Mouse (Mus musculus): ENCODE measurements around the gene Ubxn10. TPM values are rescaled to one million over a fixed set of nuclear protein-coding genes. Genes with fewer than 3 reads are reported as not detected.

Gene Ubxn10
- polyA plus RNA-seq, 1 experiment from 2014 or later, result 1.6 TPM

- H3K4me1 ChIP-seq (replicated peaks; ENCODE audit: control insufficient read depth, insufficient read depth, low read length), result peaks cover 4% of the 10 kb centered on the region
- no peaks in the 10 kb centered on the region for H3K36me3 ChIP-seq (ENCODE audit: control insufficient read depth, insufficient read depth, low read length)
- ATAC-seq (replicated peaks; ENCODE audit: low FRiP score) (no peak; the same call in 1 of the 2 replicates), DNase-seq (ENCODE audit: low spot score) (no peak)
- no peaks in the 10 kb centered on the region for H3K9me3 ChIP-seq (ENCODE audit: control insufficient read depth, low read length)
- H3K9ac ChIP-seq (ENCODE audit: low read length), result peak within 1 kb of the TSS; percentile 28
- H3K27me3 ChIP-seq (ENCODE audit: control insufficient read depth, insufficient read depth, low read length), result no peaks in the 10 kb centered on the region
- 58% methylated on average over 18 of the region's 18 CpGs for WGBS
- H3K4me3 ChIP-seq (ENCODE audit: low read depth, low read length), result peak within 1 kb of the TSS; percentile 13; the same call in 1 of the 2 replicates
- H3K27ac ChIP-seq (ENCODE audit: low read depth, low read length), result no peak within 1 kb of the TSS
- H3K4me2 ChIP-seq (ENCODE audit: low read depth, low read length, severe bottlenecking), result peak within 1 kb of the TSS; percentile 47
Observed at GRCm38 (mm10) chr4:138724354-138725126, 12.4 kb downstream of the Ubxn10 start, which contains the start of gene Pla2g2c. TSS of gene Pla2g2c (plus strand) at chr4:138724792.

GRCm38 (mm10) chr4:138723493-138724281 lies 13.3 kb downstream of the Ubxn10 start:
- no peak for DNase-seq (ENCODE audit: low spot score)
- Histone ChIP-seq H3K36me3 (ENCODE audit: control insufficient read depth, insufficient read depth, low read length) (no peaks in the 10 kb centered on the region), H3K9me3 (ENCODE audit: control insufficient read depth, low read length) (no peaks in the 10 kb centered on the region), H3K4me2 (ENCODE audit: low read depth, low read length, severe bottlenecking) (no peak overlapping the region), H3K27me3 (ENCODE audit: control insufficient read depth, insufficient read depth, low read length) (no peaks in the 10 kb centered on the region), H3K9ac (ENCODE audit: low read length) (no peak overlapping the region), H3K4me3 (ENCODE audit: low read depth, low read length) (no peak overlapping the region), H3K27ac (ENCODE audit: low read depth, low read length) (no peak overlapping the region), H3K4me1 (replicated peaks; ENCODE audit: control insufficient read depth, insufficient read depth, low read length) (peaks cover 4% of the 10 kb centered on the region)
- no peak for ATAC-seq (replicated peaks; ENCODE audit: low FRiP score)
- WGBS, result 83% methylated on average over 15 of the region's 15 CpGs

- no peak for ATAC-seq (replicated peaks; ENCODE audit: low FRiP score)
- no peak overlapping the region for H3K4me2 ChIP-seq (ENCODE audit: low read depth, low read length, severe bottlenecking)
- H3K36me3 ChIP-seq (ENCODE audit: control insufficient read depth, insufficient read depth, low read length), result no peaks in the 10 kb centered on the region
- no peaks in the 10 kb centered on the region for H3K9me3 ChIP-seq (ENCODE audit: control insufficient read depth, low read length)
- H3K4me1 ChIP-seq (replicated peaks; ENCODE audit: control insufficient read depth, insufficient read depth, low read length), result no peaks in the 10 kb centered on the region
- no peak overlapping the region for H3K27ac ChIP-seq (ENCODE audit: low read depth, low read length)
- no peak overlapping the region for H3K9ac ChIP-seq (ENCODE audit: low read length)
- 91% methylated on average over 5 of the region's 5 CpGs for WGBS
- H3K27me3 ChIP-seq (ENCODE audit: control insufficient read depth, insufficient read depth, low read length), result no peaks in the 10 kb centered on the region
- DNase-seq (ENCODE audit: low spot score), result no peak
- H3K4me3 ChIP-seq (ENCODE audit: low read depth, low read length), result no peak overlapping the region
Observed at GRCm38 (mm10) chr4:138719264-138719596, 17.7 kb downstream of the Ubxn10 start.

- H3K4me1 ChIP-seq (replicated peaks; ENCODE audit: control insufficient read depth, insufficient read depth, low read length), result no peaks in the 10 kb centered on the region
- 81% methylated on average over 5 of the region's 5 CpGs for WGBS
- ATAC-seq (replicated peaks; ENCODE audit: low FRiP score) (no peak), DNase-seq (ENCODE audit: low spot score) (no peak)
- H3K27ac ChIP-seq (ENCODE audit: low read depth, low read length), result no peak overlapping the region
- H3K27me3 ChIP-seq (ENCODE audit: control insufficient read depth, insufficient read depth, low read length), result no peaks in the 10 kb centered on the region
- H3K4me3 ChIP-seq (ENCODE audit: low read depth, low read length), result no peak overlapping the region
- no peak overlapping the region for H3K9ac ChIP-seq (ENCODE audit: low read length)
- H3K4me2 ChIP-seq (ENCODE audit: low read depth, low read length, severe bottlenecking), result no peak overlapping the region
- no peaks in the 10 kb centered on the region for H3K36me3 ChIP-seq (ENCODE audit: control insufficient read depth, insufficient read depth, low read length)
- H3K9me3 ChIP-seq (ENCODE audit: control insufficient read depth, low read length), result no peaks in the 10 kb centered on the region
Observed at GRCm38 (mm10) chr4:138718586-138719263, 18.2 kb downstream of the Ubxn10 start.

- Histone ChIP-seq H3K9me3 (ENCODE audit: control insufficient read depth, low read length) (no peaks in the 10 kb centered on the region), H3K27me3 (ENCODE audit: control insufficient read depth, insufficient read depth, low read length) (no peaks in the 10 kb centered on the region), H3K9ac (ENCODE audit: low read length) (no peak overlapping the region), H3K4me3 (ENCODE audit: low read depth, low read length) (no peak overlapping the region), H3K4me1 (replicated peaks; ENCODE audit: control insufficient read depth, insufficient read depth, low read length) (no peaks in the 10 kb centered on the region), H3K4me2 (ENCODE audit: low read depth, low read length, severe bottlenecking) (no peak overlapping the region), H3K36me3 (ENCODE audit: control insufficient read depth, insufficient read depth, low read length) (no peaks in the 10 kb centered on the region), H3K27ac (ENCODE audit: low read depth, low read length) (no peak overlapping the region)
- no peak for DNase-seq (ENCODE audit: low spot score)
- no peak for ATAC-seq (replicated peaks; ENCODE audit: low FRiP score)
- WGBS, result 93% methylated on average over 9 of the region's 9 CpGs
Observed at GRCm38 (mm10) chr4:138716697-138717096, 20.3 kb downstream of the Ubxn10 start.

GRCm38 (mm10) chr4:138714186-138714585 lies 22.8 kb downstream of the Ubxn10 start:
- WGBS, result 78% methylated on average over 1 of the region's 1 CpGs

GRCm38 (mm10) chr4:138712621-138713020 lies 24.3 kb downstream of the Ubxn10 start:
- DNase-seq (ENCODE audit: low spot score) (no peak), ATAC-seq (replicated peaks; ENCODE audit: low FRiP score) (no peak)
- H3K4me1 ChIP-seq (replicated peaks; ENCODE audit: control insufficient read depth, insufficient read depth, low read length), result no peaks in the 10 kb centered on the region
- H3K27ac ChIP-seq (ENCODE audit: low read depth, low read length), result no peak overlapping the region
- 85% methylated on average over 8 of the region's 8 CpGs for WGBS
- H3K9ac ChIP-seq (ENCODE audit: low read length), result no peak overlapping the region
- H3K9me3 ChIP-seq (ENCODE audit: control insufficient read depth, low read length), result no peaks in the 10 kb centered on the region
- no peaks in the 10 kb centered on the region for H3K27me3 ChIP-seq (ENCODE audit: control insufficient read depth, insufficient read depth, low read length)
- no peaks in the 10 kb centered on the region for H3K36me3 ChIP-seq (ENCODE audit: control insufficient read depth, insufficient read depth, low read length)
- no peak overlapping the region for H3K4me2 ChIP-seq (ENCODE audit: low read depth, low read length, severe bottlenecking)
- no peak overlapping the region for H3K4me3 ChIP-seq (ENCODE audit: low read depth, low read length)

More at GRCm38 (mm10) chr4:138714186-138714585, 22.8 kb downstream of the Ubxn10 start:
- ATAC-seq (replicated peaks; ENCODE audit: low FRiP score) (no peak), DNase-seq (ENCODE audit: low spot score) (no peak)
- H3K9me3 ChIP-seq (ENCODE audit: control insufficient read depth, low read length), result no peaks in the 10 kb centered on the region
- H3K27me3 ChIP-seq (ENCODE audit: control insufficient read depth, insufficient read depth, low read length), result no peaks in the 10 kb centered on the region
- H3K4me2 ChIP-seq (ENCODE audit: low read depth, low read length, severe bottlenecking), result no peak overlapping the region
- no peaks in the 10 kb centered on the region for H3K36me3 ChIP-seq (ENCODE audit: control insufficient read depth, insufficient read depth, low read length)
- no peaks in the 10 kb centered on the region for H3K4me1 ChIP-seq (replicated peaks; ENCODE audit: control insufficient read depth, insufficient read depth, low read length)
- H3K4me3 ChIP-seq (ENCODE audit: low read depth, low read length), result no peak overlapping the region
- H3K9ac ChIP-seq (ENCODE audit: low read length), result no peak overlapping the region
- no peak overlapping the region for H3K27ac ChIP-seq (ENCODE audit: low read depth, low read length)

- H3K9me3 ChIP-seq (ENCODE audit: control insufficient read depth, low read length), result no peaks in the 10 kb centered on the region
- H3K27me3 ChIP-seq (ENCODE audit: control insufficient read depth, insufficient read depth, low read length), result no peaks in the 10 kb centered on the region
- ATAC-seq (replicated peaks; ENCODE audit: low FRiP score) (no peak), DNase-seq (ENCODE audit: low spot score) (no peak)
- no peak overlapping the region for H3K4me3 ChIP-seq (ENCODE audit: low read depth, low read length)
- no peak overlapping the region for H3K27ac ChIP-seq (ENCODE audit: low read depth, low read length)
- H3K36me3 ChIP-seq (ENCODE audit: control insufficient read depth, insufficient read depth, low read length), result no peaks in the 10 kb centered on the region
- H3K9ac ChIP-seq (ENCODE audit: low read length), result no peak overlapping the region
- no peak overlapping the region for H3K4me2 ChIP-seq (ENCODE audit: low read depth, low read length, severe bottlenecking)
- 89% methylated on average over 11 of the region's 11 CpGs for WGBS
- H3K4me1 ChIP-seq (replicated peaks; ENCODE audit: control insufficient read depth, insufficient read depth, low read length), result no peaks in the 10 kb centered on the region
Observed at GRCm38 (mm10) chr4:138712096-138712495, 24.9 kb downstream of the Ubxn10 start.

Data from forebrain, embryonic 11.5 days (tissue).